Mouse (Mus musculus) neural tube, embryonic 15.5 days (tissue): ENCODE measurements at regions not wholly inside any gene's neighbourhood (a gene's known extent, or its start where the extent isn't known, plus 50 kb on each side); places are given as distances from the start of the nearest gene placed in this dataset.

Experiments used
- ATAC-seq: fragments of 200-750 bp; cut with Nextera tagmentation; 2 replicates; pipeline ENCODE4 v1.8.0; 2017; ENCODE audit warnings: mild to moderate bottlenecking, moderate TSS enrichment, moderate library complexity; ENCODE audit not compliant: low FRiP score
- H3K27ac ChIP-seq: fragments of 300-500 bp; sonication (generic); replicated peaks from 2 replicates; pipeline ENCODE4 v1.5.1; 2015; ENCODE audit warnings: mild to moderate bottlenecking, inconsistent platforms
- H3K27me3 ChIP-seq: fragments of 300-500 bp; sonication (generic); replicated peaks from 2 replicates; pipeline ENCODE4 v1.6.1; 2015; ENCODE audit warnings: inconsistent platforms
- H3K36me3 ChIP-seq: fragments of 300-500 bp; sonication (generic); 2 replicates; pipeline ENCODE4 v1.6.1; 2015; ENCODE audit warnings: inconsistent platforms
- H3K4me1 ChIP-seq: fragments of 300-500 bp; sonication (generic); 2 replicates; pipeline ENCODE4 v1.6.1; 2015; ENCODE audit warnings: inconsistent platforms
- H3K4me2 ChIP-seq: fragments of 300-500 bp; sonication (generic); 2 replicates; pipeline ENCODE4 v1.6.1; 2015; ENCODE audit warnings: inconsistent platforms, mild to moderate bottlenecking, moderate library complexity
- H3K4me3 ChIP-seq: fragments of 300-500 bp; sonication (generic); replicated peaks from 2 replicates; pipeline ENCODE4 v1.5.1; 2015; ENCODE audit warnings: mild to moderate bottlenecking, inconsistent platforms
- H3K9ac ChIP-seq: fragments of 300-500 bp; sonication (generic); replicated peaks from 2 replicates; pipeline ENCODE4 v1.6.1; 2015; ENCODE audit warnings: mild to moderate bottlenecking, inconsistent platforms
- H3K9me3 ChIP-seq: fragments of 300-500 bp; sonication (generic); replicated peaks from 2 replicates; pipeline ENCODE4 v1.6.1; 2016; ENCODE audit warnings: inconsistent platforms
- WGBS: fragments of 180-500 bp; shearing (Covaris S2); methylation state at CpG from one replicate; pipeline ENCODE4 v1.1.7; 2015; ENCODE audit warnings: mixed read lengths; 5-methylcytosine and 5-hydroxymethylcytosine counted together

DNA sequence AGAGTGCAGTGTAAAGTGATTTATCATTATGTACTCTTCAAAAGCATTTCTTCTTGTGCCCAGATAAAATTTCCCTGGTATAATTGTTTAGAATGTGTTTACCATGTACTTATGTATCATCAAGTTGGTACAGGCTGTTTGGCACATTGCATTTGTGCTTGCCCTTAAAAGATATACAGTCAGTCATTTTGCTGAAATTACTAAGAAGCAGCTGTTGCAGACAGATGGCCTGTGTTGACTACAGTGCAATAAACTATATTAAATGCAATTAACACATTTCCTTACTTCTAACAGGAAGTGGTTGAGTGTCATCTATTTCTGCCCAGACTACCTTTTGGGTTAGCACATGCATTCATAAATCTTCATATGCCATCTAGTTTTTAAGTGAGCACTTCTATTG is 954.9 kb upstream of the 4931408C20Rik start:
- H3K4me3 ChIP-seq: no peak overlapping the region
- H3K9ac ChIP-seq: no peak overlapping the region
- H3K27me3 ChIP-seq: no peaks in the 10 kb centered on the region
- no peaks in the 10 kb centered on the region for H3K4me1 ChIP-seq
- H3K36me3 ChIP-seq: no peaks in the 10 kb centered on the region
- H3K27ac ChIP-seq: no peak overlapping the region
- no peak overlapping the region for H3K4me2 ChIP-seq
- no peaks in the 10 kb centered on the region for H3K9me3 ChIP-seq
- ATAC-seq: no peak

DNA sequence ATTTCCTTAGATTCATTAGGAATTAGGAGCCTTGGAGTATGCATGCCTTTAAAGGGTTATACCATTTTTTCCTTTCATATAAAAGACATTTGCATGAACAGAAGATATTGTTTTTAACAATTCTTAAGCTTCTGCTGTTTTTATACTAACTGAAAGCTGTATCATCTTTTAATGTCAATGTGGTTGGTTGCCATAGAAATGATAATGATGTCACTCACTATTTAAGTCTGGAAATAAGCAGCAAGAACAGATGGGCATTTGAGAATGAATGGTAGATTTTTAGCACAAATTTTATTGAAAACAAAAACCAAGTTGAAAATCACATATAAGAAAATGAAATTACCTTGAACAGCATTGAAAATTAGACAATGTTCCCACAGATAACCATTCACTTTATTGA is 941.8 kb upstream of the 4931408C20Rik start:
- no peak overlapping the region for H3K9ac ChIP-seq
- no peaks in the 10 kb centered on the region for H3K9me3 ChIP-seq
- H3K4me3 ChIP-seq: no peak overlapping the region
- no peak overlapping the region for H3K27ac ChIP-seq
- H3K4me2 ChIP-seq: no peak overlapping the region
- H3K27me3 ChIP-seq: no peaks in the 10 kb centered on the region
- no peak for ATAC-seq
- no peaks in the 10 kb centered on the region for H3K36me3 ChIP-seq
- H3K4me1 ChIP-seq: no peaks in the 10 kb centered on the region

DNA sequence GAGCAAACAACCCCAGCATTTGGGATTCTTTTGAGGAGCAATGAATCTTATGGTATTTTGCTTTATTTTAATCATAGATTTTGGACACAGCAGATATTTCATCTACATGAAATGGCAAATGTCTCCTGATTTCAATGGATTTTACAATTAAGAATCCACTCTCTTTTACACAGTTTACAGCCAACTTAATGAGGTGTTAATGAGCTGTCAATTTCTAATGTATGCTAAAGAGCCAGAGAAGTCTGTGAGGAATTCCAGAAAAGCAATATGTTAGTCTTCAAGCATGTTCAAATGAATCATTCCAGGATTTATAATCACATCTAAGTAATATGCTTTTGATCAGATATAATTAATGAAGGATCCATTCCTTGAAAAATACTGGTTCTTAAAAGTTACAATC is 929.0 kb upstream of the 4931408C20Rik start:
- Histone ChIP-seq H3K9ac (no peak overlapping the region), H3K4me2 (no peak overlapping the region)
- no peak for ATAC-seq

DNA sequence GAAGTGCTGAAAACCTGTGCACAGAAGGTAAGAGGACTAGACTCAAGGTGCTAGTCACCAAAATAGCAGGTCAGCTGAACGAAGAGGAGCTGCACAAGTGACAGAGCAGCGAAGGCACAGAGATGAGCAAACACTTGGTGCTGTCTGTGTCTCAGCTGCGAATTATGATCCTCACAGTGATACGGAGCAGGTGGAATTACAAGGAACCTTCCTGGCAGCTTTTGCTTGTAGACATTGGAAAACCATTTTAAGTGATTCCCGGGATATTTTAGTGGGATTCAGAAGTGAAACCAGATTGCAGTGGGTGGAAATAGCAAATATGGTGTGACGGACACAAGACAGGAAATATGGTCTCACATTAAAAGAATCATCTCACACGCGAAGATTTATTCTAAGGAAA is 921.3 kb upstream of the 4931408C20Rik start:
- no peaks in the 10 kb centered on the region for H3K4me1 ChIP-seq
- H3K27me3 ChIP-seq: no peaks in the 10 kb centered on the region
- H3K4me2 ChIP-seq: no peak overlapping the region
- no peak for ATAC-seq
- no peaks in the 10 kb centered on the region for H3K36me3 ChIP-seq
- no peak overlapping the region for H3K4me3 ChIP-seq
- H3K9ac ChIP-seq: no peak overlapping the region
- WGBS: 89% methylated on average over 8 of the region's 8 CpGs
- no peaks in the 10 kb centered on the region for H3K9me3 ChIP-seq
- no peak overlapping the region for H3K27ac ChIP-seq

More for the DNA sequence above, 929.0 kb upstream of the 4931408C20Rik start:
- Histone ChIP-seq H3K27ac (no peak overlapping the region), H3K4me1 (no peaks in the 10 kb centered on the region), H3K27me3 (no peaks in the 10 kb centered on the region), H3K36me3 (no peaks in the 10 kb centered on the region), H3K4me3 (no peak overlapping the region), H3K9me3 (no peaks in the 10 kb centered on the region)

DNA sequence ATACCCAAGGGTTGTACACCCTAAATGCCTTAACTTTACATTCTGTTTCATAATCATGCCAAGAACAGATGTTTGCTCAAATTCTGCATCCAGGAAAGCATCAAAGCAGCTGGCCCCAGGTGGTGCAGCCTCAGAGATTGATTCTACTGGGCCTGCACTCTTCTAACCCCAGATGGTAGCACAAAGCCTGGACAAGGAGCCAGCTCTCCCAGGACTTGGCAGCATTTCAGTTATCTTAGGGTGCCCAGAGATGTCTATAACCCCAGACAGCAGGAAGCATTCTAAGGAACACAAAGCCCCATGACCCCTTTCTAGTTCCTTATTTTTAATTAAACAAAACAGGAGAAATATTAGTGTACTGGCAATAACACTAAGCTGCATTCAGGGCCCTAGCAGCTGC is 891.5 kb upstream of the 4931408C20Rik start:
- Histone ChIP-seq H3K36me3 (no peaks in the 10 kb centered on the region), H3K9me3 (no peaks in the 10 kb centered on the region)
- ATAC-seq: no peak

DNA sequence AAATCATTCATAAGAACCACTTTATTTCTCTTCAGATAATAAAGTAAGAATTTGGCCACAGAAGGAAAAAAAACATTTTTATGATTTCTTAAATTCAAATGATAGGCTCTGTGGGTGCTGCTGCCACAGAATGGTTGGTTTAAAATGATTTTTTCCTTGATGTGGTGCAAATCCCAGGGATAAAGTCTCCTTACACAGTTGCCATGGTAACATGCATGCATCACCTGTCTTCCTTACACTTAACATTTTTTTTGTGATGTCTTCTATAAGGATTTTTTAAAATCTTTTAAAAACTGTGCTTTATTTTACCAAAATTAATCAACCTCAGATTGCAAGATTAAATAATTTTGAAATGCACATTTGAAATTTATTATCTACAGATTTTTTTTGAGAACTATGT is 872.2 kb upstream of the 4931408C20Rik start:
- H3K4me1 ChIP-seq: no peaks in the 10 kb centered on the region
- H3K9ac ChIP-seq: no peak overlapping the region
- no peak overlapping the region for H3K4me2 ChIP-seq
- H3K27ac ChIP-seq: no peak overlapping the region
- H3K9me3 ChIP-seq: no peaks in the 10 kb centered on the region
- H3K27me3 ChIP-seq: no peaks in the 10 kb centered on the region
- ATAC-seq: no peak
- H3K4me3 ChIP-seq: no peak overlapping the region
- no peaks in the 10 kb centered on the region for H3K36me3 ChIP-seq

More for the DNA sequence above, 891.5 kb upstream of the 4931408C20Rik start:
- no peak overlapping the region for H3K4me2 ChIP-seq
- no peak overlapping the region for H3K27ac ChIP-seq
- no peak overlapping the region for H3K9ac ChIP-seq
- H3K4me1 ChIP-seq: no peaks in the 10 kb centered on the region
- no peak overlapping the region for H3K4me3 ChIP-seq
- no peaks in the 10 kb centered on the region for H3K27me3 ChIP-seq

DNA sequence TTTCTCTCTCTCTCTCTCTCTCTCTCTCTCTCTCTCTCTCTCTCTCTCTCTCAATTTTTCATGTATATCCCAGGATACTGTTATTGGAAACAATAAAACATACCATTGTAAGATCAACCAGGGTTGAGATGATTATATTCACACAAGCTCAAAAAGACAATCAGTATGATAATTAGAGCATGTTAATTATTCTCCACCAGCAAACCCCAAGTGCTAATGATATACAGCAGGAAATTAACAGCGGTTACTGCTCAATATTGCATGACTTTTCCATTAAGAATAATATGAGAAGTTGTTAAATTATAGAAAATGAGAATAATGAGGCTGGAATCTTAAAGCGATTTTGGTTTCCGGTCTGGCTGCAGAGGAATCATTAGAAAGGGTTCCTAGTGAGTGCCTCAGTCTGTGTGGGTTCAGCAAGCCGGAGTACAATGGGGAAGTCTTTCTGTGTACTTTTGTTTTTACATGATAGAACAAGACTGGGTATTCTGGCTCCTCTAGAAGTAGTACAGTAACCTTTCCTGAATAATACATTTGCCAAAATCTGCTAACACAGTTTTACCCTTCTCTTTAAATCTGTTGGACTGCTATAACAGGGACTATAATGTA is 823.6 kb upstream of the 4931408C20Rik start:
- Histone ChIP-seq H3K27ac (no peak overlapping the region), H3K9ac (no peak overlapping the region), H3K9me3 (no peaks in the 10 kb centered on the region), H3K36me3 (no peaks in the 10 kb centered on the region), H3K4me3 (no peak overlapping the region), H3K4me2 (no peak overlapping the region), H3K4me1 (no peaks in the 10 kb centered on the region), H3K27me3 (no peaks in the 10 kb centered on the region)
- ATAC-seq: peak; percentile 59; the same call in 1 of the 2 replicates
- WGBS: 36% methylated on average over 4 of the region's 4 CpGs

DNA sequence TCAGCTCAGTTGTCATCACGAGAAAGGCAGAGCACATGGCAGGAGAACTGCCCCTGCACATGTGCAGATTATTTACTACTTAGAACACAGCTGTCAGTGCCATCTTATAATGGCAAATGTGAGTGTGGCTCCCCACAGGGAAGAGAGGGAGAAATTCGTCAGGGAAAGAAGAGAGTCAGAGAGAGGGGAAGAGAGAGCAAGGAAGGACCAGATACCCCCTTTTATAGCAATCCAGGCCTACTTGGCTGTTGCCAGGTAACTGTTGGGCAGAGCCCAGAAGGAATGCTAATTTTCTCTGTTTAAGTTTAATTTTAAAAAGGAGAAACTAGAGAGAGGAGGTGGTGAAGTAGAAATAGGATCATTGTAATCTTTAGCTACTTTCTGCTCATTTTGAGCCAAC is 816.5 kb upstream of the 4931408C20Rik start:
- no peak for ATAC-seq

DNA sequence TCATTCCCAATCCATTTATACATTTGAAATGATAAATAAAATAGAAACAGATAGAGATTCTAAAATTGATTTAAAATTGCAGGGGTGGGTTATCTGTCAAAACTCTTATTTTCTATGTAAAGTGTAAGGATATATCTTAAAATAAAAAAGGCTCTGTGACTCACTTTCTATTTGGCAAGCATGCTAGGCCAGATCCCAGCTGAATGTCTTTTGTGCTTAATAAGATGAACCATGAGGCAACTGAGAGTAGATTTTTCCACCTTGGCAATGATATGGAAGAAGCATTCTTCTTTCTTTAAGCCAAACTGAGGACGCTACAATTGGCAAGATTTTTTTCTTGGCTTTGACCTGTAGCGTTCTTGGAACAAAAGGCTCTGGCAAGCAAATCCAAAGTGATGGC is 791.7 kb upstream of the 4931408C20Rik start:
- Histone ChIP-seq H3K4me3 (no peak overlapping the region), H3K36me3 (no peaks in the 10 kb centered on the region), H3K4me2 (no peak overlapping the region), H3K4me1 (no peaks in the 10 kb centered on the region), H3K9ac (no peak overlapping the region), H3K27me3 (no peaks in the 10 kb centered on the region), H3K27ac (no peak overlapping the region), H3K9me3 (no peaks in the 10 kb centered on the region)
- 85% methylated on average over 2 of the region's 2 CpGs for WGBS
- no peak for ATAC-seq

More for the DNA sequence above, 816.5 kb upstream of the 4931408C20Rik start:
- H3K9me3 ChIP-seq: no peaks in the 10 kb centered on the region
- no peaks in the 10 kb centered on the region for H3K4me1 ChIP-seq
- H3K9ac ChIP-seq: no peak overlapping the region
- 28% methylated on average over 2 of the region's 2 CpGs for WGBS
- H3K4me2 ChIP-seq: no peak overlapping the region
- no peak overlapping the region for H3K4me3 ChIP-seq
- H3K27me3 ChIP-seq: no peaks in the 10 kb centered on the region
- no peaks in the 10 kb centered on the region for H3K36me3 ChIP-seq
- no peak overlapping the region for H3K27ac ChIP-seq

DNA sequence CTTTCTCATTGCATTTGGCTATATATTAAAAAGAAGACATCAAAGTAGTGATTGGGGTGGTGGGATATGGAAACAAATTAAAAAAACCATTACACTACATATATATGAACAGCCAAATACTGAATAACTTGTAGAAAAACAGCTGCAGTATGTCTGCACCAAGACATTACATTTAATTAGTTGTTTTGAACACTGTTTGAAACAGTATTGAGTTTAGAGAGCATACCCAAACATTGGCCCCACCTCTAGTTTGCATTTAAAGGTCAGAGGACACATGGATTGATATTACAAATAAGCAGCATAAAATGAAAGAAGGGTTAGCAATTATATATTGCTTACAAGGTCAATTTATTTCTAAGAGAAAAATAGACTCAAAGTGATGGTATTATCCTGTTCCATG is 758.8 kb upstream of the 4931408C20Rik start:
- Histone ChIP-seq H3K27me3 (no peaks in the 10 kb centered on the region), H3K36me3 (no peaks in the 10 kb centered on the region), H3K4me3 (no peak overlapping the region)

More for the DNA sequence above, 758.8 kb upstream of the 4931408C20Rik start:
- ATAC-seq: no peak
- H3K9me3 ChIP-seq: no peaks in the 10 kb centered on the region
- no peak overlapping the region for H3K9ac ChIP-seq
- no peak overlapping the region for H3K27ac ChIP-seq
- H3K4me1 ChIP-seq: no peaks in the 10 kb centered on the region
- H3K4me2 ChIP-seq: no peak overlapping the region
